Mouse (Mus musculus): Measurements from ENCODE around the gene Tnpo1.

DNA sequence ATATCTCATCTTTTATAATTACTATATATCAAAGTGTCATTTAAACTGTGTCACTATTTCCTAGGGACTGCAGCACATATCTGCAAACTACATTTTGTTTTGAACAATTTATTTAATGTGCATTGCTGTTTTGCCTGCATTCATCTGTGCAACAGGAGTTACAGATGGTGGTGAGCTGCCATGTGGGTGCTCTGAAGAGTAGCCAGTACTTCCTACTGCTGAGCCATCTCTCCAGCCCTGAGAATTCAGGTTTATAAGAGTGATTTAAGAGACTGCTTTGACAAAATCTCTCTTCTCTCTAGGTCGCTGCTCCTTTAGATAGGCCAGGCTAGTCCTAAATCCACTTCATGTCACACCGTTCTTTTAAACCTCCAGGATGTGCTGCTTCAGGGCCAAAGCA lies 49.0 kb downstream of the Tnpo1 start:
- TF ChIP-seq CTCF (conservative IDR thresholded peaks at IDR 0.05; ENCODE audit: low read length) (no peak), POU5F1 (IDR thresholded peaks at IDR 0.05; ENCODE audit: borderline replicate concordance, low read length) (no peak)
